Mouse (Mus musculus) stomach, postnatal 0 days (tissue): ENCODE measurements around the gene Rtbdn.

Experiments
- CTCF ChIP-seq: IDR thresholded peaks from 2 replicates; pipeline ENCODE4 v1.5.1; 2016; ENCODE audit warnings: antibody characterized with exemption, low read depth, mild to moderate bottlenecking, moderate library complexity
- EP300 ChIP-seq: optimal IDR thresholded peaks from 2 replicates; pipeline ENCODE3; 2016; ENCODE audit warnings: antibody characterized with exemption

DNA sequence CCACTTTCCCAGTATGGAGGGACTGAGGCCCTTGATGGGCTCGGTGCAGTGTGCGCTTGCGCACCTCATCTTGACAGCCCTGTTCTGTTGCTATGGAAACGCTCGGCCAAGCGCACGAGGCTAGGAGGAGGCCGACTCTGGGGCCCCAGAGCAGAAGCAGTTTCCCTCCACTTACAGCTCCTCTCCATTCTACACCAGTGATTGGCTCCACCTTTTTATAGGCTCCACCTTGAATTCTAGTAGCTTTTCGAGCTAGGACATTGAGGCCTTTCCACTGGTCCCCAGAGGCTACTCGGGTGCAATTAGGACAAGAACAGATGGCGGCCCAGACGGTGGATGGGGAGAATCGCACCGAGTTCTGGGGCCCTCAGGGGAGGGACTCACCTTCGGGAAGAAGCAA is 11.9 kb upstream of the Rtbdn start:
- TF ChIP-seq CTCF (no peak), EP300 (no peak)
